Mouse (Mus musculus): ENCODE measurements at regions not wholly inside any gene's neighbourhood (a gene's known extent, or its start where the extent isn't known, plus 50 kb on each side); places are given as distances from the start of the nearest gene placed in this dataset.

DNA sequence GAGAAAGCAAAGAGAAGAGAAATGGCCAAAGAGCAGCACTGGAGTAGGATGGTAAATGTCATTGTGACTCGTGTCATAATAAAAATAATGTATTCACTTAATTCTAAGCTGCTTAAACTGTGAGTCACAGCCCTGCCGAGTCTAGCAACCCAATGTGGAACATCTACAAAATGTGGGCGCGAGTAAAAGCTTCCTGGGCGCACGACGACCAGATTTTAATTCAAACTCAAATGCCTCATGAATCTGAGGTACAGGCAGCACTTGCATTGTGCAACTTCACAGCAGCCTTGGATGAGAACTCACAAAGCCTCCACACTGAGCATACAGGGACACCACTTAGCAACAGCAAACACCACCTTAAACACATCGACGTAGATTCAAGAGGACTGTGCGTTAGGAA is 88.5 kb upstream of the Lpar1 start:
- TF ChIP-seq CTCF (IDR thresholded peaks at IDR 0.05; ENCODE audit: low read depth) = no peak
- no peak for TF ChIP-seq EP300 (IDR thresholded peaks at IDR 0.05; ENCODE audit: low read depth)
